Mouse (Mus musculus): ENCODE data around the gene Asb18.

- TF ChIP-seq EP300 (IDR thresholded peaks at IDR 0.05; ENCODE audit: low read depth) = no peak
- peak; percentile 86 for TF ChIP-seq CTCF (IDR thresholded peaks at IDR 0.05; ENCODE audit: low read depth)
Measured at GRCm38 (mm10) chr1:89943202-89943601, 71.3 kb downstream of the Asb18 start.

Measured in liver, postnatal 0 days (tissue).